Mouse (Mus musculus) heart, postnatal 0 days (tissue): ENCODE measurements around the gene Rnf223.

Experiments used
- CTCF ChIP-seq: IDR thresholded peaks from 2 replicates; pipeline ENCODE4 v1.5.1; 2016; ENCODE audit warnings: antibody characterized with exemption, control low read depth, low read depth
- EP300 ChIP-seq: IDR thresholded peaks from 2 replicates; pipeline ENCODE4 v1.6.1; 2016; ENCODE audit warnings: antibody characterized with exemption, low read depth

- TF ChIP-seq EP300: no peak
- no peak for TF ChIP-seq CTCF
Observed at GRCm38 (mm10) chr4:156082621-156083234, 47.6 kb upstream of the Rnf223 start.
